Mouse (Mus musculus): ENCODE data around the gene Ccdc155. TPM values are rescaled to one million over a fixed set of nuclear protein-coding genes. Genes with fewer than 3 reads are reported as not detected.

The Ccdc155 gene
- total RNA-seq (2021), result 0.12 TPM in 1 of 2 replicates, not detected in the other
- long read RNA-seq, result 0 reads

DNA sequence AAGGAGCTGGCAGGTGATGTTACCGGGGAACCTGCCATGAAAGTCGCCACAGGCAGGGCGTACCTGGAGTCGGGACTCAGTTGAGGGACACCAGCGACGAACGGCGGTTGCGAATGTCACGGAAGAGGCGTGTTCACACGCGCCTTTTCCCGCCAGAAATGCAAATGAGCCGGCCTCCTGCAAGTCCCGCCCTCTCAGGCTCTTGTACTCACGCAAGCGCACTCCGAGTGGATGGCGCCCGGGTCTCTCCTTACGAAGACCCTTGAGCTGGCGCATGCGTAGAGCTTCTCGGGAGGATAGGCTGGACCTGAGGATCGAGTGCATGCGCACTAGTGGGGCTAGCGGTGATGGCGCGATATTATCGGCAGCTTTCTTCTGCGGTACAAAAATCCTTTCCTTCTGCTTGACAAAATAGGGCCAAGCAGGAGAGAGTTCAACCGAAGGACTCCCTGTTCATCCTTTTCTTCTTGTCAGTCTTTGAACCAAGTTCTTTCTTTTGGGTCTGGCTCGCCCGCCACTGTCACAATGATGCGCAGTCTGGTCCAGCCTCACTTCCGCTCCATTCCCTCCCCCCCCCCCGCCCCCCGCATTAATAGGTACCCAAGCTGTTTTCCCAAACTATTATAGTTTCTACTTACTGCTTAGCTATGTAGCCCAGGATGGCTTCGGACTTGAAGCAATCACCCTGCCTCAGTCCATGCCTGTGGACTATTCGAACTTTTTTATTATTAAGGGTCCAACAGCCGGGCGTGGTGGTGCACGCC, at the start of gene Ccdc155:
Ccdc155 (minus strand) TSS at position 513 of the 764 bp plus-strand sequence.
- peak; percentile 90 for DNase-seq

DNA sequence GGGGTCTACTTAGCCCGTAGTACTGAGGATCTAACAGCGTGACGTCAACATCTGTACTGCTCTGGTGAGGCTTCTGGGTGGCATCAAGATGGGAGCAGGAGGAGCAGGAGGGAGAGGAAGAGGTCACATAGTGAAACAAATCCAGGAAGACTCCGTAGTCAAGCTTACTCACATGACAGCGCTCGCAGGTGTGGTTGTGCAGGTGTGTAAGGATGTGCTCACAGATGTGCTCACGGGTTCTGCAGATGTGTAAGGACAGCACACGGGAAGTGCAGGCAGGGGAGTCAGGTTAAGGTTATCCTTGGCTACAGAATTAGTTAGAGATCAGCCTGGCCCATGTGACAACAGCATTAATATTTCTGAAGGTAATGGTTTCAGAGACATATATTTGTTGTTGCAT, 49.1 kb upstream of the Ccdc155 start:
- DNase-seq, result no peak

DNA sequence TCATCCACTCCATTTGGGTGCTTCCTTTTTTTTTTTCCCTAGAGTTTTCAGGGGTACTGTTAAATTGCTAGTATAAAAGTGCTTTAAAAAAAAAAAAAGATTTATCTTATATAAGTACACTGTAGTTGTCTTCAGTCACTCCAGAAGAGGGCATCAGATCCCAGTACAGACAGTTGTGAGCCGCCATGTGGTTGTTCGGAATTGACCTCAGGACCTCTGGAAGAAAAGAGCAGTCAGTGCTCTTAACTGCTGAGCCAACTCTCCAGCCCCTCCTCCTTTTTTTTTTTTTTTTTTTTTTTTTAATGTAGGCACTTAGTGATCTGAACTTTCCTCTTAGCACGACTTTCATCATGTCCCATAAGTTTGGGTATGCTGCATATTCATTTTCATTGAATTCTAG, 43.0 kb upstream of the Ccdc155 start:
- DNase-seq, result no peak

DNA sequence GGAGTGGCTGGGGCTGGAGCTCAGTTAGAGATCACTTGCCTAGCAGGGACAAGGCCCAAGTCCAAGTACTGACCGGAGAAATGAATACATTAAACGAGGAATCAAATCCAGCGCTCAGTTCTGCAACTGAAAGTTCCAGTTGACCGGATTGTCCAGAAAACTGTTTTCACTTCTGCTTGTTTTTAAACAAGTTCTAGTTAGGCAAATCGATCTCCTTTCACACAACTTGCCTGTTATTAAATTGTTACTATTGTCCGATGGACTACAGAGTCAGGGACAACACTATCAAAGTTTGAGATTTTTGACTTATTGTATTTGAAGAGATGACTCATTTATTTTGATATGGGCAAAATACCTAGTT, 36.7 kb upstream of the Ccdc155 start:
- no peak for DNase-seq

- peak; percentile 25 for DNase-seq
Measured at GRCm38 (mm10) chr7:45240633-45241388, 36.1 kb upstream of the Ccdc155 start, which contains the start of gene Slc6a16. Gene Slc6a16, plus strand, starts transcription at chr7:45241085.

GRCm38 (mm10) chr7:45240109-45240508, 35.4 kb upstream of the Ccdc155 start:
- no peak for DNase-seq

- DNase-seq, result no peak
Measured at GRCm38 (mm10) chr7:45238723-45239496, 34.2 kb upstream of the Ccdc155 start, which contains the start of gene Cd37. Gene Cd37, minus strand, starts transcription at chr7:45239115.

- no peak for DNase-seq
Measured at GRCm38 (mm10) chr7:45237747-45238699, 33.3 kb upstream of the Ccdc155 start.

- no peak for DNase-seq
Measured at GRCm38 (mm10) chr7:45235656-45236180, 31.0 kb upstream of the Ccdc155 start.

- peak; percentile 21 for DNase-seq
Measured at GRCm38 (mm10) chr7:45234922-45235571, 30.4 kb upstream of the Ccdc155 start.

DNA sequence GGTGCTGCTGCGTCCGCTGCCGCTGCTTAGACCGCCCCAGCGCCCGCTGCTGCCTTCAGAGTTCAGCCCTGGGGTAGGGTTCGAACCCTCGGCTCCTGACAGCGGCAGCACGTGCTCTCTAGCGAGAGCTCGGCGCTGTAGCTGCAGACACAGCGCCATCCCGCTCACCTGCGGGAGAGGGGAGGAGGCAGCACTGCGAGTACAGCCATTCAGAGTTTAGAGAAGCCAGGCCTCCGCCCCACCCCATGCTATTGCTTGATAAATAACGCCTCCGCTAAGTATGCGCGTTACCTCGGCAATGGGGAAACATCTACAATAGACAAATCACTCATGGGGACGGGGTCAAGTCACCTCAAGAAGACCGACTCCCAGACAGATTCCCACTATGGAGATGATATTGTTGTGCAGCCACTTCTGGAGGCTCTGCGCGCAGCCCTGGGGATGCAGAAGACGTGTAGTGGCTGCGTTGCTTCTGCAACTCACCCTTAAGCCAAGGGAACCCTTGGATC, 29.7 kb upstream of the Ccdc155 start:
- no peak for DNase-seq

- DNase-seq, result no peak
Measured at GRCm38 (mm10) chr7:45233580-45234332, 29.1 kb upstream of the Ccdc155 start.

DNA sequence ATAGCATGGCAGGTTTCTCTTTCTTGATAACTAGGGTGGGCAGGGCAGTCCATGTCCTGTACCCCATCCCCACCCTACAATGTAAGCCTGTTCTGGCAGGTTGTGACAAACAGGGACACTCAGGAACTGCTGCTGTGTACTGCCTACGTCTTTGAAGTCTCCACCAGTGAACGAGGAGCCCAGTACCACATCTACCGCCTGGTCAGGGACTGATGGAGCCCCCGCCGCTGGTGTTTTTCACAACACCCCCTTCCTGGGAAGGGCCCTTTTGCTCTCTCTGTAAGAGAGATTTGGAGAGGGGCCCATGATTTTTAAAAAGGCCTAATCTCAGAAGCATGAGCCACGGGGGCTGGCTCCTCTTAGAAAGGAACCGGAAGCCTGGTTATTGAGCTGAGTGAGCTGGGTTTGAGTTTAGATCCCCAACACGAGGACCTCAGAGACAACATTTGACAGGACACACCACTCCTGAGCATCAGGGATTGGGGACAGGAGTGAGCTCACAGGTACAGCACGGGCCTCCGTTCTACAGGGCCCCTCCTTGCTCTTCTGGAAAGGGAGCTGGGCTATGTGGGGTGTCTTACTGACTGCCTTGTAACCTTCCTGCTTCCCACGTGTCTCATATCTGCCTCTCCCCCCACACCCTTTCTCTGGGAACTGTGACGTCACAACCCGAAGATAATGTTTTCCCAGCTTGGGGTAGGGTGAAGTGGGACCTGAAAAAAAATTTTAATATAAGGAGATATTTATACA, 28.2 kb upstream of the Ccdc155 start:
- DNase-seq, result no peak

DNA sequence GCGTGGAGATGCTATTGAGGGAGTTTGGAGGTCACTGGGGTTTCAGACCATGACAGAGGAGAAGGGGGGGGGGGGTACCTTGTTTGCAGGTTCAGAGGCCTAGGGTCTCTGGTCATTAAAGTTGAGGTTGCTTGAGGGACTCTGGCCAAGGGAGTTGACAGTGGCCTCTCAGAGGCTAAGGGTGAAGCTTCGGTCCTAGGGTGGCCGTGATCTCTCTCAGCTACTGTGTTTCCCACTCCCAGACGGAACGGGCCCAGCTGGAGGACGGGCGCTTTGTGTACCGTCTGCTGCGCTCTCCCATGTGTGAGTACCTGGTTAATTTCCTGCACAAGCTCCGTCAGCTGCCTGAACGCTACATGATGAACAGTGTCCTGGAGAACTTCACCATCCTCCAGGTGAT, 27.2 kb upstream of the Ccdc155 start:
- no peak for DNase-seq

DNA sequence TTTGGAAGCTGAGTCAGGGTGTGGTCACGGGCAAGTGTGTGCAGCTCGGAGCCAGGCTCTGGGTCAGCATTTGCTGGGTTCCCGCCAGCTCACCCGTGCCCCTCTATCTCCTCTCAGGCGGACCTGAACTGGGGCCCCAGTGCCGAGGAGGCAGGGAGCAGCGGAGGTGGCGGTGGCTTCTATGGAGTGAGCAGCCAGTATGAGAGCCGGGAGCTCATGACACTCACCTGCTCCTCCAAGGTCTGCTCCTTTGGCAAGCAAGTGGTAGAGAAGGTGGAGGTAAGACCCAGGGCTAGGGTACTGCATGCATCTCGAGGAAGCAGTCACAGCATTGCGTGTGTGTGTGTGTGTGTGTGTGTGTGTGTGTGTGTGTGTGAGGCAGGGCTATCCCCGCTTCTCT, 26.5 kb upstream of the Ccdc155 start:
- no peak for DNase-seq

- DNase-seq, result no peak
Measured at GRCm38 (mm10) chr7:45229459-45230203, 24.9 kb upstream of the Ccdc155 start.

- no peak for DNase-seq
Measured at GRCm38 (mm10) chr7:45229046-45229445, 24.4 kb upstream of the Ccdc155 start.

- DNase-seq, result no peak
Measured at GRCm38 (mm10) chr7:45228548-45228947, 23.9 kb upstream of the Ccdc155 start.
